Mouse (Mus musculus) myocyte (in vitro differentiated cells): ENCODE data around the gene Pawr. TPM values are rescaled to one million over a fixed set of nuclear protein-coding genes. Genes with fewer than 3 reads are reported as not detected.

Experiments
- H3K27me3 ChIP-seq: one replicate; pipeline ENCODE4 v1.6.1; 2011; ENCODE audit not compliant: control insufficient read depth, insufficient read depth, insufficient read length
- H3K36me3 ChIP-seq: one replicate; pipeline ENCODE4 v1.6.1; 2011; ENCODE audit not compliant: control insufficient read depth, insufficient read depth
- H3K4me2 ChIP-seq: one replicate; pipeline ENCODE4 v1.6.1; 2011; ENCODE audit warnings: low read depth, control low read depth
- H3K4me3 ChIP-seq: one replicate; pipeline ENCODE4 v1.5.1; 2011; ENCODE audit warnings: mild to moderate bottlenecking, control low read depth, moderate library complexity
- H3K79me2 ChIP-seq: one replicate; pipeline ENCODE4 v1.6.1; 2011; ENCODE audit not compliant: control insufficient read depth, insufficient read depth
- H3ac ChIP-seq: one replicate; pipeline ENCODE4 v1.6.1; 2011; ENCODE audit not compliant: control insufficient read depth, insufficient read length
- CEBPB ChIP-seq: IDR thresholded peaks from 2 replicates; pipeline ENCODE4 v1.6.1; 2011; ENCODE audit warnings: mild to moderate bottlenecking, moderate library complexity; ENCODE audit not compliant: poor library complexity, insufficient read depth, severe bottlenecking
- E2F4 ChIP-seq: IDR thresholded peaks from one replicate; pipeline ENCODE4 v1.6.1; 2011; ENCODE audit warnings: mild to moderate bottlenecking, control low read depth, moderate library complexity; ENCODE audit not compliant: insufficient read depth
- MAX ChIP-seq: IDR thresholded peaks from one replicate; pipeline ENCODE4 v1.6.1; 2011; ENCODE audit warnings: low read depth, mild to moderate bottlenecking, control low read depth
- MYOD1 ChIP-seq, 3 experiments: IDR thresholded peaks; one replicate each; pipeline ENCODE4 v1.6.1; 2011; ENCODE audit warnings: control low read depth in 2 of 3, low read depth in 2 of 3, mild to moderate bottlenecking in 2 of 3, moderate library complexity in 1 of 3; ENCODE audit not compliant: insufficient read length in 2 of 3, control insufficient read depth in 1 of 3
- MYOG ChIP-seq, 3 experiments: IDR thresholded peaks; one replicate each; pipeline ENCODE4 v1.6.1; 2011; ENCODE audit warnings: control low read depth in 2 of 3, low read depth in 2 of 3, mild to moderate bottlenecking in 2 of 3; ENCODE audit not compliant: insufficient read length in 2 of 3, control insufficient read depth in 1 of 3, insufficient read depth in 1 of 3
- POLR2A ChIP-seq: IDR thresholded peaks from one replicate; pipeline ENCODE4 v1.6.1; 2011; ENCODE audit warnings: low read depth, mild to moderate bottlenecking, control low read depth, moderate library complexity; ENCODE audit not compliant: insufficient read length
- POLR2AphosphoS2 ChIP-seq: IDR thresholded peaks from one replicate; pipeline ENCODE4 v1.6.1; 2011; ENCODE audit warnings: low read depth, control low read depth; ENCODE audit not compliant: insufficient read length
- REST ChIP-seq: IDR thresholded peaks from one replicate; pipeline ENCODE4 v1.6.1; 2011; ENCODE audit warnings: mild to moderate bottlenecking, control low read depth, moderate library complexity; ENCODE audit not compliant: insufficient read depth, insufficient read length
- SRF ChIP-seq: IDR thresholded peaks from one replicate; pipeline ENCODE4 v1.6.1; 2011; ENCODE audit warnings: low read depth; ENCODE audit not compliant: control insufficient read depth, insufficient read length
- TCF12 ChIP-seq: IDR thresholded peaks from one replicate; pipeline ENCODE4 v1.6.1; 2011; ENCODE audit warnings: mild to moderate bottlenecking, control low read depth; ENCODE audit not compliant: poor library complexity, insufficient read depth, severe bottlenecking
- TCF3 ChIP-seq: IDR thresholded peaks from one replicate; pipeline ENCODE4 v1.6.1; 2011; ENCODE audit warnings: low read depth, control low read depth; ENCODE audit not compliant: insufficient read length
- USF1 ChIP-seq: IDR thresholded peaks from one replicate; pipeline ENCODE4 v1.6.1; 2011; ENCODE audit warnings: low read depth, mild to moderate bottlenecking, control low read depth, moderate library complexity
- polyA plus RNA-seq: library from polyadenylated mRNA; unstranded; fragments of >200 nt; fragmentation: generic; extraction: Trizol; gene quantifications from one replicate; pipeline ENCODE4 v1.2.1, GENCODE M21; 2012; ENCODE audit warnings: missing spikeins

The Pawr gene
- polyA plus RNA-seq, 1 experiment: 2.9 TPM

DNA sequence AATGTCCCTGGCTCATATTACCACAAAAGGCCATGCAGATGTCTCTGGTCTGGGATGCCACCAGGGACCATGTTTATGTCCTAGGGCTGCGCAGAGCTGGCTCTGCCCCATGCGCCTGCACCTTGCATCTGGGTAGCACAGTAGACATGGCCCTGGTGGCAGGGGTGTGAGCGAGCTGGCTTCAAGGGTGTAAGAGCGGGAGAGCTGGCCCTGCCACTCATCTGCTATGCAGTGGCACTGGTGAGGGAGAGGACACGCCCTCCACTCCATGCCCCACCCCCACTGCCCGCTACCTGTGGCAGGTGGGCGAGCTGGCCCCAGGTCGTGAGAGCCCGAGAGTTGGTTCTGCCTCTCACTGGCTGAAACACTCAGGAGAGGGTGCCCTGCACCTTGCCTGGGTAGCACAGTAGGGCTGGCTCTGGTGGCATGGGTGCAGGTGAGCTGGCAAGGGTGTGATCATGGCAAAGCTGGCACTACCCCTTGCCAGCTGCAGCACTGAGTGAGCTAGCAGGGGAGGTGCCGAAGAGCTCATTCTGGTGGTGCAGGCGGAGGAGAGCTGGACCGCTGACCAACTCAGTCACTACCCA lies 24.8 kb downstream of the Pawr start:
- TF ChIP-seq SRF (no peak), CEBPB (no peak), MYOG (IDR thresholded peaks at IDR 0.05; ENCODE audit: control insufficient read depth in 1 of 3, insufficient read depth in 1 of 3, insufficient read length in 2 of 3, low read depth in 2 of 3) (no peak), POLR2A (no peak), TCF3 (no peak), E2F4 (no peak), USF1 (no peak), MYOD1 (IDR thresholded peaks at IDR 0.05; ENCODE audit: control insufficient read depth in 1 of 3, insufficient read length in 2 of 3, low read depth in 2 of 3) (no peak), POLR2AphosphoS2 (no peak), MAX (no peak), TCF12 (no peak), REST (no peak)
- Histone ChIP-seq H3K4me3 (no peak overlapping the region), H3K27me3 (no peaks in the 10 kb centered on the region), H3K4me2 (no peak overlapping the region), H3K36me3 (no peaks in the 10 kb centered on the region), H3K79me2 (no peaks in the 10 kb centered on the region), H3ac (no peak overlapping the region)

DNA sequence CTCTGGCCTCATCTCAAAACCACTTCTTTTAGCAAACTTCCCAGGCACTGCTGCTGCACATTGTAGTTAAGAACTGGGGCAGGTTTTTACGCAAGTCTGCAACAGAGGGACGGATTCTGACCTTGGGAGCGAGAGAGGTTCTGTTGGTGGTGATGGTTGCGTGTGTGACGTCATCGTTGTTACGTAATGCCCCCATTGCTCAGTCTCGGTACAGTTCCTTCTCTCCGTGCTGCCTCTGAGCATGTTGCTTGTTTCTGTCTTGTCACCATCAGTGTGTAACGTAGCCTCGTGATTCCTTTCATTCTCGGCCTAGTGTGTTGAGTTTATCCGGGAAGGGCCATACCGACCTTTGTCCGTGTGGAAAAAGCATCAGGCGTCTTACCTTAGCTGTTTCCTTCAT lies 28.1 kb downstream of the Pawr start:
- H3ac ChIP-seq: no peak overlapping the region

DNA sequence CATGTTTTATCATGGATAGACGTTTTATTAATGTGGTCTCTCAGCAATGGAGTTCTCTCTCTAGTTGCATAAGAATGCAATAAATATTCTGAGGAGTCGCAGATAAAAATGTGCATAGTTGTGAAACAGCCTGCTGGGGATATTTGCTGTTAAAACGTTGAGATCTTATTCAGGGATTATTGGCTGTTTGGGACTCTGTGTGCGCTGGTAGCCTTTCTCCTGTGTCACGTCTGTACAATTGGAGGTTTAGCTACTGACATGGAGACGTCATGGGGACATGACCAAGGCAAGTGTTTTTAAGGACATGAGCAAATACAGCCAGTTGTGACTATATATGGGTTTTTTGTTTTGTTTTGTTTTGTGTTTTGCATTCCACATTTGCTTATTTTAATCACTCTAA lies 28.9 kb downstream of the Pawr start:
- TF ChIP-seq SRF (no peak), REST (no peak), TCF12 (no peak), CEBPB (no peak), POLR2A (no peak), MAX (no peak), TCF3 (no peak), MYOD1 (IDR thresholded peaks at IDR 0.05; ENCODE audit: control insufficient read depth in 1 of 3, insufficient read length in 2 of 3, low read depth in 2 of 3) (no peak)
- no peak overlapping the region for H3K4me3 ChIP-seq
- H3K36me3 ChIP-seq: no peaks in the 10 kb centered on the region
- H3ac ChIP-seq: no peak overlapping the region
- H3K79me2 ChIP-seq: no peaks in the 10 kb centered on the region
- no peaks in the 10 kb centered on the region for H3K27me3 ChIP-seq
- H3K4me2 ChIP-seq: no peak overlapping the region

More for the DNA sequence above, 28.1 kb downstream of the Pawr start:
- TF ChIP-seq TCF3 (no peak), SRF (no peak)
- Histone ChIP-seq H3K27me3 (no peaks in the 10 kb centered on the region), H3K79me2 (no peaks in the 10 kb centered on the region), H3K4me3 (no peak overlapping the region), H3K4me2 (no peak overlapping the region), H3K36me3 (no peaks in the 10 kb centered on the region)

DNA sequence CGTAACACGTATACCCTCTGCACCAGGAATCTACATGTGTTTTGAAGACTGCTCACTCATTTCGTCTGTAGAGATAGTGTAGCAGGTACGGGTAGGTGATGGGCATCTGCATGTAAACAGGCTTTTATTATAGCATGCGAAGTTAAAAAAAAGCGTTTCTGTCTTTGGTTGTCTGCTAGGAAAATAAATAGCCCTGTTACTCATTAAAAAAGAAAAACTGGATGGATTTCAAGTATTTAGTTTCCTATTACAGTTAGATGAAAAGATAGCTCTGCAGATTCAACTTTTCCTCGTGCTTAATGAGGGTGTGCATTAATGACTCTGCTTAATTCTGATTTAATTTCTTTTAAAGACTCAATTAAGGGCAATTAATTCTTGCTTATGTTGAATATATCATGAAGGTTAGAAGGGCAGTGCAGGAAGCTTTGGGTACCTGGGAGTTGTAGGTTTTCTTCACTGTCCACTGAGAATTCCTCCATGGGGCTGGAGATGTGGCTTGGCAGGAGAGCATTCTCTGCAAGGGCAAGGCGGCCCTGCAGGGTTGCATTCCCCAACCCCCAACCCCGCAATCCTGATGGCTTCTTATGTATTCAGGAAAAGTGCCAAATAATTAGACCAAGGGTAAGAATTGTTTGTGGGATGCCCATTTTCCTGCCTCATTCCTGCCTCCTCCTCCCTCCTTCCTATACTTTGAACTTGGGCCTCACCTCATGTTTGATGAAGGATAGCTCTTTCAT lies 29.7 kb downstream of the Pawr start:
- no peaks in the 10 kb centered on the region for H3K27me3 ChIP-seq
- H3K36me3 ChIP-seq: no peaks in the 10 kb centered on the region
- no peak overlapping the region for H3K4me2 ChIP-seq
- H3K79me2 ChIP-seq: no peaks in the 10 kb centered on the region
- H3ac ChIP-seq: no peak overlapping the region
- no peak overlapping the region for H3K4me3 ChIP-seq
- TF ChIP-seq MAX: no peak
- TF ChIP-seq MYOG (IDR thresholded peaks at IDR 0.05; ENCODE audit: control insufficient read depth in 1 of 3, insufficient read depth in 1 of 3, insufficient read length in 2 of 3, low read depth in 2 of 3): no peak
- no peak for TF ChIP-seq TCF12
- TF ChIP-seq E2F4: no peak
- no peak for TF ChIP-seq CEBPB
- no peak for TF ChIP-seq SRF
- no peak for TF ChIP-seq TCF3
- no peak for TF ChIP-seq POLR2AphosphoS2
- TF ChIP-seq USF1: no peak
- no peak for TF ChIP-seq POLR2A
- no peak for TF ChIP-seq MYOD1 (IDR thresholded peaks at IDR 0.05; ENCODE audit: control insufficient read depth in 1 of 3, insufficient read length in 2 of 3, low read depth in 2 of 3)
- TF ChIP-seq REST: no peak

DNA sequence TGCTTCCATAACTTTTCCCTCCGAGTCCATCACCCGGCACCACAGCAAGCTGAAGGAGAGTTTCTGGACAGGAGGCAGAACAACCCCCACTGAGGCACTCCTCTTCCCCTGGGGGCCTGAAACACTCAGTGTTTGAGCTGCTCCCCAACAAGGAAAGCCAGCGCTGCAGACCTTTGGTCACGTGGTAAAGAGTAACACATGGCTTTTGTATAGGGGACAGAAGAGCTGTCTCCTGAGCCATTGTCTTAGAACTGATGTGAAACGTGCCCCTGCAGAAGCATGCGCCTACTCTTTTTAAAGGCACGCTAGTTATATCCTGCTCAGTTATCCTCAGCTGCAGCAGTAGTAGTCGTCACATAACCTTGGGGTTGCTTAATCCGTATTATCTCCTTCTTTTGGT lies 32.0 kb downstream of the Pawr start:
- Histone ChIP-seq H3K36me3 (no peaks in the 10 kb centered on the region), H3K27me3 (no peaks in the 10 kb centered on the region), H3ac (no peak overlapping the region), H3K79me2 (no peaks in the 10 kb centered on the region), H3K4me2 (no peak overlapping the region), H3K4me3 (no peak overlapping the region)
- TF ChIP-seq POLR2A (no peak), SRF (no peak), CEBPB (no peak), REST (no peak), POLR2AphosphoS2 (no peak), MYOD1 (IDR thresholded peaks at IDR 0.05; ENCODE audit: control insufficient read depth in 1 of 3, insufficient read length in 2 of 3, low read depth in 2 of 3) (no peak), MAX (no peak), USF1 (no peak)
